Mouse (Mus musculus) forebrain, embryonic 12.5 days (tissue): Measurements from ENCODE around the gene Dennd4c. TPM values are rescaled to one million over a fixed set of nuclear protein-coding genes. Genes with fewer than 3 reads are reported as not detected.

Experiments
- ATAC-seq: fragments of 200-750 bp; cut with Nextera tagmentation; 2 replicates; pipeline ENCODE4 v1.8.0; 2017; ENCODE audit warnings: moderate TSS enrichment; ENCODE audit not compliant: low FRiP score
- H3K27ac ChIP-seq: fragments of 300-500 bp; sonication (generic); 2 replicates; pipeline ENCODE4 v1.5.1; 2016; ENCODE audit warnings: mild to moderate bottlenecking
- H3K27me3 ChIP-seq: fragments of 300-500 bp; sonication (generic); 2 replicates; pipeline ENCODE4 v1.6.1; 2016; ENCODE audit warnings: mild to moderate bottlenecking
- H3K36me3 ChIP-seq: fragments of 300-500 bp; sonication (generic); replicated peaks from 2 replicates; pipeline ENCODE4 v1.6.1; 2016; ENCODE audit warnings: mild to moderate bottlenecking
- H3K4me1 ChIP-seq: fragments of 300-500 bp; sonication (generic); 2 replicates; pipeline ENCODE4 v1.6.1; 2016
- H3K4me2 ChIP-seq: fragments of 300-500 bp; sonication (generic); 2 replicates; pipeline ENCODE4 v1.6.1; 2016; ENCODE audit warnings: mild to moderate bottlenecking, moderate library complexity
- H3K4me3 ChIP-seq: fragments of 300-500 bp; sonication (generic); replicated peaks from 2 replicates; pipeline ENCODE4 v1.5.1; 2016; ENCODE audit warnings: mild to moderate bottlenecking
- H3K9ac ChIP-seq: fragments of 300-500 bp; sonication (generic); 2 replicates; pipeline ENCODE4 v1.6.1; 2016; ENCODE audit warnings: mild to moderate bottlenecking
- H3K9me3 ChIP-seq: fragments of 300-500 bp; sonication (generic); 2 replicates; pipeline ENCODE4 v1.6.1; 2016
- WGBS: fragments of 180-500 bp; shearing (Covaris S2); methylation state at CpG from one replicate; pipeline ENCODE4 v1.1.7; 2016; 5-methylcytosine and 5-hydroxymethylcytosine counted together
- polyA plus RNA-seq: library from polyadenylated mRNA; unstranded; fragments of >200 nt; fragmentation: Nextera tagmentation; extraction: Ambion mirVana; gene quantifications from 2 replicates; pipeline ENCODE4 v1.2.1, GENCODE M21; 2016

Gene Dennd4c
- polyA plus RNA-seq: 7.3 and 8.6 TPM in 2 replicates

- peak within 1 kb of the TSS; percentile 95 for H3K9ac ChIP-seq
- H3K4me2 ChIP-seq: peak within 1 kb of the TSS; percentile 90
- no peaks in the 10 kb centered on the region for H3K36me3 ChIP-seq
- WGBS: under 1% methylated on average over 91 of the region's 95 CpGs
- H3K27ac ChIP-seq: peak within 1 kb of the TSS; percentile 85
- no peaks in the 10 kb centered on the region for H3K27me3 ChIP-seq
- ATAC-seq: peak; percentile 95
- H3K4me3 ChIP-seq: peak within 1 kb of the TSS; percentile 94
- H3K4me1 ChIP-seq: peaks cover 13% of the 10 kb centered on the region
- no peaks in the 10 kb centered on the region for H3K9me3 ChIP-seq
Observed at GRCm38 (mm10) chr4:86748336-86749291, at the start of gene Dennd4c. Gene Dennd4c (plus strand): TSS chr4:86748555.

DNA sequence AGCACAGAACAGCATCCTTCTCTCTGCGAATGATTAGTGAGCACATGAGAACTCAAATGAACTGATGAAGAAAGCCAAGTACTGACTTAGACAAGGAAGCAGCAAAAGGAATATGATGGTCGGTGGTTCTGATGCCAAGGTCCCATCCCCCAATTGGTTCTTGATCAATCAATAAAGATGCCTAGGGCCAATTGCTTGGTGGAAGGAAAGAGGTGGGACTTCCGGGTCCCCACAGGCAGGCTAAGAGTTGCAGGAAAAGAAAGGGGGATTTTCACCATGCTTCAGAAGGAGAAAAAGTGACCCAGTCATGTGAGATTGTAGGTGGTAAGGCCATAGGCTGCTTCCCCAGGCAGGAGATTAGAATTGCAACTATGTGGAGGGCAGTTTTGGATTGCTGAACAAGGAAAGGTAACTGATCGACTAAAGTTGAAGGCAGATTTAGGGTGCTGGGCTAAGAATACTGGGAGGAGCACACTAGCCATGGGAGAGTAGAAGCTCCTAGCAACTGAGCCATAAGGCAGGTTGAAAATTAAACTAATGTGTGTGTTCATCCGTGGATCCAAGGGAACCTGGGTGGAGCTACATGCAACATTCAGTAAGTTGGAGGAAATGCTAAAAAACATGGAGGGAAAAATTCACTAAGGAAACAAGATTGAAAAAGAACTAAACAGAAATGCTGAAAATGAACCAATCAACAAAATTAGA lies 49.0 kb upstream of the Dennd4c start:
- no peaks in the 10 kb centered on the region for H3K4me1 ChIP-seq
- ATAC-seq: no peak
- no peak overlapping the region for H3K27ac ChIP-seq
- no peak overlapping the region for H3K4me2 ChIP-seq
- no peak overlapping the region for H3K9ac ChIP-seq
- no peaks in the 10 kb centered on the region for H3K36me3 ChIP-seq
- H3K27me3 ChIP-seq: no peaks in the 10 kb centered on the region
- H3K4me3 ChIP-seq: no peak overlapping the region
- H3K9me3 ChIP-seq: no peaks in the 10 kb centered on the region
- 75% methylated on average over 5 of the region's 5 CpGs for WGBS

GRCm38 (mm10) chr4:86708801-86709200 lies 39.6 kb upstream of the Dennd4c start:
- H3K36me3 ChIP-seq: no peaks in the 10 kb centered on the region

GRCm38 (mm10) chr4:86710034-86710650 lies 38.2 kb upstream of the Dennd4c start:
- Histone ChIP-seq H3K27me3 (no peaks in the 10 kb centered on the region), H3K36me3 (no peaks in the 10 kb centered on the region), H3K27ac (no peak overlapping the region), H3K9ac (no peak overlapping the region), H3K9me3 (no peaks in the 10 kb centered on the region), H3K4me1 (no peaks in the 10 kb centered on the region), H3K4me3 (no peak overlapping the region), H3K4me2 (no peak overlapping the region)
- 64% methylated on average over 6 of the region's 6 CpGs for WGBS
- ATAC-seq: no peak

More at GRCm38 (mm10) chr4:86708801-86709200, 39.6 kb upstream of the Dennd4c start:
- H3K4me2 ChIP-seq: no peak overlapping the region
- H3K4me3 ChIP-seq: no peak overlapping the region
- H3K27me3 ChIP-seq: no peaks in the 10 kb centered on the region
- no peak overlapping the region for H3K9ac ChIP-seq
- H3K9me3 ChIP-seq: 0 out of 2 replicates have a peak, but pooled peaks cover 3% of the 10 kb centered on the region
- 36% methylated on average over 1 of the region's 1 CpGs for WGBS
- no peak for ATAC-seq
- no peaks in the 10 kb centered on the region for H3K4me1 ChIP-seq
- no peak overlapping the region for H3K27ac ChIP-seq

GRCm38 (mm10) chr4:86710666-86711215 lies 37.6 kb upstream of the Dennd4c start:
- H3K9me3 ChIP-seq: no peaks in the 10 kb centered on the region
- ATAC-seq: no peak
- no peaks in the 10 kb centered on the region for H3K4me1 ChIP-seq
- H3K4me3 ChIP-seq: no peak overlapping the region
- no peak overlapping the region for H3K27ac ChIP-seq
- H3K9ac ChIP-seq: no peak overlapping the region
- no peaks in the 10 kb centered on the region for H3K27me3 ChIP-seq
- 82% methylated on average over 4 of the region's 4 CpGs for WGBS
- H3K36me3 ChIP-seq: no peaks in the 10 kb centered on the region
- no peak overlapping the region for H3K4me2 ChIP-seq

GRCm38 (mm10) chr4:86712751-86713195 lies 35.6 kb upstream of the Dennd4c start:
- Histone ChIP-seq H3K4me3 (no peak overlapping the region), H3K9ac (no peak overlapping the region), H3K27me3 (no peaks in the 10 kb centered on the region), H3K27ac (no peak overlapping the region), H3K36me3 (no peaks in the 10 kb centered on the region), H3K4me1 (no peaks in the 10 kb centered on the region), H3K9me3 (no peaks in the 10 kb centered on the region), H3K4me2 (no peak overlapping the region)
- 87% methylated on average over 12 of the region's 12 CpGs for WGBS
- no peak for ATAC-seq

GRCm38 (mm10) chr4:86713518-86713917 lies 34.8 kb upstream of the Dennd4c start:
- Histone ChIP-seq H3K4me3 (no peak overlapping the region), H3K27me3 (no peaks in the 10 kb centered on the region), H3K9me3 (no peaks in the 10 kb centered on the region), H3K9ac (no peak overlapping the region), H3K36me3 (no peaks in the 10 kb centered on the region), H3K27ac (no peak overlapping the region), H3K4me1 (no peaks in the 10 kb centered on the region), H3K4me2 (no peak overlapping the region)
- WGBS: 92% methylated on average over 2 of the region's 2 CpGs
- ATAC-seq: no peak

DNA sequence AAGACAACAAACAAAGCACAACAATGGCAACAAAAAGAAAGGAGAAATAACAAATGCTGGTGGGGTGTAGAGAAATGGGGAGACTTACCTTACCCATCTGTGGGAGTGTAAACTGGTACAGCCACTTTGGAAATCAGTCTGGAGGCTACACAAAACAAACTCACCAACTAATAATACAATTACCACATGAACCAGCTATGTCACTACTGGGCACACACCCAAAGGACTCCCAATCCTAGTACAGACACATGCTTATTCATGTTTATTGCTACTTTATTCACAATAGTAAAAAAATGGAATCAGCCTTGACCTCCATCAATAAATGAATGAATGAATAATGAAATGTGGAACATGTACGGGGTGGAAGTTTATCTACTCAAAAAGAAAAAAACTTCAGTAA lies 33.0 kb upstream of the Dennd4c start:
- no peaks in the 10 kb centered on the region for H3K9me3 ChIP-seq
- H3K27ac ChIP-seq: no peak overlapping the region
- no peak overlapping the region for H3K9ac ChIP-seq
- no peak overlapping the region for H3K4me2 ChIP-seq
- H3K4me1 ChIP-seq: no peaks in the 10 kb centered on the region
- no peaks in the 10 kb centered on the region for H3K36me3 ChIP-seq
- no peak overlapping the region for H3K4me3 ChIP-seq
- WGBS: 94% methylated on average over 1 of the region's 1 CpGs
- H3K27me3 ChIP-seq: no peaks in the 10 kb centered on the region
- no peak for ATAC-seq

- Histone ChIP-seq H3K4me3 (no peak overlapping the region), H3K9me3 (no peaks in the 10 kb centered on the region), H3K4me1 (no peaks in the 10 kb centered on the region), H3K27ac (no peak overlapping the region), H3K4me2 (no peak overlapping the region), H3K9ac (no peak overlapping the region), H3K36me3 (no peaks in the 10 kb centered on the region), H3K27me3 (no peaks in the 10 kb centered on the region)
- WGBS: 88% methylated on average over 1 of the region's 1 CpGs
- no peak for ATAC-seq
Observed at GRCm38 (mm10) chr4:86717176-86717575, 31.2 kb upstream of the Dennd4c start.

- Histone ChIP-seq H3K4me3 (no peak overlapping the region), H3K9ac (no peak overlapping the region), H3K9me3 (no peaks in the 10 kb centered on the region), H3K4me2 (no peak overlapping the region), H3K27ac (no peak overlapping the region), H3K4me1 (no peaks in the 10 kb centered on the region), H3K27me3 (no peaks in the 10 kb centered on the region), H3K36me3 (no peaks in the 10 kb centered on the region)
- ATAC-seq: no peak
- 84% methylated on average over 4 of the region's 4 CpGs for WGBS
Observed at GRCm38 (mm10) chr4:86718878-86719577, 29.3 kb upstream of the Dennd4c start.

DNA sequence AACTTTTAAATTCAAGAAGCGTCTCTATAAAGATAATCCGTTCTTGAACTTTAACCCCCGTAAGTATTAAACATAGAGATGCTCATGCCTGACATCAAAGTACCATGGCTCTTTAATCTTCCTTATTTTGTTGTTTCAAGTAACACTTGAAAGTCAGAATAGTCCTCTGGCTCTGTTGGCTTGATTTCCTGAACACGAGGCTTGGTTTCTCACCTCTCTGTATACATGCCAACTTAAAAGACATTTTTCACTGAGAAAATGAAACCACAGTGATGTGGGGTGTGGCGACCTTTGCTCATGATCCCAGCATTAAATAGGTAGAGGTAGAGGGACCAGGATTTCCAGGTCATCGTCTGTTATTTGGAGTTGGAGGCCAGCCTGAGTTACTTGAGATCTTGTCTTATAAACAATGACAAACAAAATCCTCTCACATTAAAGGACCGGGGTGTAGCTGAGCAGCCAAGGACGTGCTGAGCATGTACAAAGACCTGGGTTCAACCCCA lies 26.4 kb upstream of the Dennd4c start:
- Histone ChIP-seq H3K4me2 (no peak overlapping the region), H3K9ac (no peak overlapping the region), H3K36me3 (no peaks in the 10 kb centered on the region), H3K27me3 (no peaks in the 10 kb centered on the region), H3K4me1 (no peaks in the 10 kb centered on the region), H3K9me3 (no peaks in the 10 kb centered on the region), H3K4me3 (no peak overlapping the region), H3K27ac (no peak overlapping the region)
- WGBS: 83% methylated on average over 8 of the region's 8 CpGs
- no peak for ATAC-seq
